Mouse (Mus musculus) gastrocnemius, postnatal 14 days (tissue): ENCODE data around the gene Rasgef1c. TPM values are rescaled to one million over a fixed set of nuclear protein-coding genes. Genes with fewer than 3 reads are reported as not detected.
A peak's percentile ranks its signal among the peaks of the same experiment; 100 is the strongest.

Experiments used
- DNase-seq: peaks from one replicate; pipeline ENCODE4 v3.0.0; 2021; ENCODE audit warnings: mixed read lengths
- intact Hi-C: fragments of 180-260 bp; cut with DNase I; formaldehyde crosslinking; loops from one replicate; pipeline ENCODE4 v1.15.1; 2025; ENCODE audit warnings: low total_unique reads
- total RNA-seq, 2 experiments: library from RNA; stranded (reverse); gene quantifications; 2 replicates each; pipeline ENCODE4 v1.2.3; 2021

The Rasgef1c gene
- total RNA-seq, 2 experiments from 2014 or later = 1.1 to 1.7 TPM

- intact Hi-C loops = no loop called here
- peak; percentile 54 for DNase-seq
Measured at GRCm38 (mm10) chr11:49961098-49961740, 59.6 kb downstream of the Rasgef1c start.

GRCm38 (mm10) chr11:49965320-49965719 lies 63.7 kb downstream of the Rasgef1c start:
- intact Hi-C loops = no loop called here

GRCm38 (mm10) chr11:49969692-49970091 lies 68.1 kb downstream of the Rasgef1c start:
- DNase-seq = no peak
- intact Hi-C loops = no loop called here

More at GRCm38 (mm10) chr11:49965320-49965719, 63.7 kb downstream of the Rasgef1c start:
- no peak for DNase-seq

- no peak for DNase-seq
- intact Hi-C loops = no loop called here
Measured at GRCm38 (mm10) chr11:49973657-49974340, 72.2 kb downstream of the Rasgef1c start.

GRCm38 (mm10) chr11:49974675-49975074 lies 73.0 kb downstream of the Rasgef1c start:
- DNase-seq = no peak
- intact Hi-C loops = no loop called here

- no peak for DNase-seq
- intact Hi-C loops = no loop called here
Measured at GRCm38 (mm10) chr11:49977963-49978568, 76.4 kb downstream of the Rasgef1c start.

- intact Hi-C loops = no loop called here
- DNase-seq = no peak
Measured at GRCm38 (mm10) chr11:49978935-49979334, 77.3 kb downstream of the Rasgef1c start.

- intact Hi-C loops = no loop called here
- DNase-seq = no peak
Measured at GRCm38 (mm10) chr11:49980681-49981235, 79.1 kb downstream of the Rasgef1c start.

- no peak for DNase-seq
- intact Hi-C loops = no loop called here
Measured at GRCm38 (mm10) chr11:49981321-49981963, 79.8 kb downstream of the Rasgef1c start.

- DNase-seq = no peak
- intact Hi-C loops = no loop called here
Measured at GRCm38 (mm10) chr11:49982094-49982493, 80.5 kb downstream of the Rasgef1c start.

GRCm38 (mm10) chr11:49982881-49983280 lies 81.2 kb downstream of the Rasgef1c start:
- DNase-seq = no peak
- intact Hi-C loops = no loop called here

- intact Hi-C loops = no loop called here
Measured at GRCm38 (mm10) chr11:49983875-49984552, 82.4 kb downstream of the Rasgef1c start.

GRCm38 (mm10) chr11:49985009-49985408 lies 83.4 kb downstream of the Rasgef1c start:
- no peak for DNase-seq
- intact Hi-C loops = loop anchor here (5.0 kb wide), 1 partner anchor 142 kb away; no protein-coding TSS in a partner anchor

More at GRCm38 (mm10) chr11:49983875-49984552, 82.4 kb downstream of the Rasgef1c start:
- DNase-seq = no peak

GRCm38 (mm10) chr11:49986277-49987036 lies 84.8 kb downstream of the Rasgef1c start:
- intact Hi-C loops = loop anchor here (5.0 kb wide), 1 partner anchor 141 kb away; no protein-coding TSS in a partner anchor
- DNase-seq = peak; percentile 60

- DNase-seq = no peak
- intact Hi-C loops = no loop called here
Measured at GRCm38 (mm10) chr11:49994536-49994935, 92.9 kb downstream of the Rasgef1c start.

- no peak for DNase-seq
- intact Hi-C loops = no loop called here
Measured at GRCm38 (mm10) chr11:49996398-49996797, 94.8 kb downstream of the Rasgef1c start.

- intact Hi-C loops = no loop called here
- DNase-seq = no peak
Measured at GRCm38 (mm10) chr11:49997321-49997720, 95.7 kb downstream of the Rasgef1c start.

- intact Hi-C loops = no loop called here
- no peak for DNase-seq
Measured at GRCm38 (mm10) chr11:50002853-50003252, 101.2 kb downstream of the Rasgef1c start.
